Mouse (Mus musculus) limb, embryonic 13.5 days (tissue): ENCODE data around the gene Srd5a2. TPM values are rescaled to one million over a fixed set of nuclear protein-coding genes. Genes with fewer than 3 reads are reported as not detected.

Experiments
- ATAC-seq: fragments of 200-750 bp; cut with Nextera tagmentation; 2 replicates; pipeline ENCODE4 v1.8.0; 2017; ENCODE audit warnings: low read depth, moderate number of reproducible peaks, moderate TSS enrichment; ENCODE audit not compliant: low FRiP score
- H3K27ac ChIP-seq: fragments of 300-500 bp; sonication (generic); 2 replicates; pipeline ENCODE4 v1.5.1; 2015; ENCODE audit warnings: inconsistent platforms, mild to moderate bottlenecking, moderate library complexity
- H3K27me3 ChIP-seq: fragments of 300-500 bp; sonication (generic); 2 replicates; pipeline ENCODE4 v1.6.1; 2015; ENCODE audit warnings: mild to moderate bottlenecking, inconsistent platforms
- H3K36me3 ChIP-seq: fragments of 300-500 bp; sonication (generic); 2 replicates; pipeline ENCODE4 v1.6.1; 2015; ENCODE audit warnings: inconsistent platforms, mild to moderate bottlenecking, moderate library complexity
- H3K4me1 ChIP-seq: fragments of 300-500 bp; sonication (generic); 2 replicates; pipeline ENCODE4 v1.6.1; 2015; ENCODE audit warnings: inconsistent platforms
- H3K4me2 ChIP-seq: fragments of 300-500 bp; sonication (generic); replicated peaks from 2 replicates; pipeline ENCODE4 v1.6.1; 2015; ENCODE audit warnings: inconsistent platforms, mild to moderate bottlenecking, moderate library complexity
- H3K4me3 ChIP-seq: fragments of 300-500 bp; sonication (generic); 2 replicates; pipeline ENCODE4 v1.5.1; 2015; ENCODE audit warnings: moderate library complexity, mild to moderate bottlenecking, inconsistent platforms
- H3K9ac ChIP-seq: fragments of 300-500 bp; sonication (generic); 2 replicates; pipeline ENCODE4 v1.6.1; 2015; ENCODE audit warnings: mild to moderate bottlenecking, inconsistent platforms
- H3K9me3 ChIP-seq: fragments of 300-500 bp; sonication (generic); 2 replicates; pipeline ENCODE4 v1.6.1; 2016; ENCODE audit warnings: inconsistent platforms
- WGBS: fragments of 180-500 bp; shearing (Covaris S2); methylation state at CpG from one replicate; pipeline ENCODE4 v1.1.7; 2015; 5-methylcytosine and 5-hydroxymethylcytosine counted together
- polyA plus RNA-seq: library from polyadenylated mRNA; unstranded; fragments of >200 nt; fragmentation: Nextera tagmentation; extraction: Ambion mirVana; gene quantifications from 2 replicates; pipeline ENCODE4 v1.2.1, GENCODE M21; 2015

The Srd5a2 gene
- polyA plus RNA-seq, 1 experiment from 2014 or later: 2.5 TPM

GRCm38 (mm10) chr17:74018281-74018680 lies 29.4 kb downstream of the Srd5a2 start:
- no peak overlapping the region for H3K9ac ChIP-seq
- no peaks in the 10 kb centered on the region for H3K27me3 ChIP-seq
- H3K4me1 ChIP-seq: no peaks in the 10 kb centered on the region
- no peak overlapping the region for H3K27ac ChIP-seq
- no peak overlapping the region for H3K4me2 ChIP-seq
- WGBS: 78% methylated on average over 4 of the region's 4 CpGs
- ATAC-seq: no peak
- H3K4me3 ChIP-seq: no peak overlapping the region
- H3K36me3 ChIP-seq: no peaks in the 10 kb centered on the region
- H3K9me3 ChIP-seq: no peaks in the 10 kb centered on the region

DNA sequence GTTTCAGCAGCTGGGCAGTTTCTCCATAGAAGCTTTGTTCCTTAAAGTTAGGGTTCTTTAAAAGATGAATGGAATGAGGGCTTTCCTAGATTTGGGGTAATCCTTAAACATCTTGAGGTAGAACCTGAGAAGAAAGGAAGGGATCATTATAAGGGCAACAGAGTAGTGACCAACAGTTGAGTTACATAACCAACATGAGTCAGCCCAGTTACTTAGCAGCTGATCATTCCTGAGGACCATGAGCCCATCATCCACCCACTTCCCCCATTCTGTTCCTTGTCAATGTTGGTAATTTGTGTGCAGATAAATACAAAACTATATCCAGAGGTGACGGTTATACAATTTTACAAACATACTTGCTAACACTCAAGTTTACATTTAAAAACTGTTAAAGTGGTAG lies 30.1 kb downstream of the Srd5a2 start:
- Histone ChIP-seq H3K36me3 (no peaks in the 10 kb centered on the region), H3K4me1 (no peaks in the 10 kb centered on the region), H3K27me3 (no peaks in the 10 kb centered on the region), H3K27ac (no peak overlapping the region), H3K9me3 (no peaks in the 10 kb centered on the region), H3K9ac (no peak overlapping the region), H3K4me3 (no peak overlapping the region), H3K4me2 (no peak overlapping the region)
- 90% methylated on average over 1 of the region's 1 CpGs for WGBS
- no peak for ATAC-seq

GRCm38 (mm10) chr17:74015128-74015527 lies 32.6 kb downstream of the Srd5a2 start:
- H3K9me3 ChIP-seq: no peaks in the 10 kb centered on the region
- WGBS: 83% methylated on average over 6 of the region's 6 CpGs
- H3K27ac ChIP-seq: no peak overlapping the region
- no peaks in the 10 kb centered on the region for H3K36me3 ChIP-seq
- no peak overlapping the region for H3K4me2 ChIP-seq
- H3K27me3 ChIP-seq: no peaks in the 10 kb centered on the region
- no peak overlapping the region for H3K4me3 ChIP-seq
- ATAC-seq: no peak
- H3K4me1 ChIP-seq: no peaks in the 10 kb centered on the region
- no peak overlapping the region for H3K9ac ChIP-seq

DNA sequence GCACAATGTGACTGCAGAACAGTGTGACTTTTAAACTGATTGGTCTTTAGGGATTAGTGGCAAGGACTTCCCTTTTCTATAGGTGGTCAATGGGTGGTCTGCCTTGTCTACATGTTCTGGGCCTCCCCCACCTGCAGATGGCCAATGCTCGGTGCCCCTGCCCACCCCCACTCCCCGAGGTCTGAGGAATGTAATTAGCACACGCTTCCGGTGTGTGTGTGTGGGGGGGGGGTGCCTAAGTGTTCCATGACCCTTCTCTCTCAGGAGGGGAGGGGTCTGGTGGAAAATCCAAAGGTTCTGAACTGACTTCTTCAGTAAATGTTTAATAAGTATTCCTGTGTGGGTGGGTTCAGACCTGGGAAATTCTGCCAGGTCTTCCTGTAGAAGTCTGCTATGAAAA lies 39.0 kb downstream of the Srd5a2 start:
- no peak overlapping the region for H3K27ac ChIP-seq
- no peaks in the 10 kb centered on the region for H3K36me3 ChIP-seq
- no peak overlapping the region for H3K4me3 ChIP-seq
- no peaks in the 10 kb centered on the region for H3K27me3 ChIP-seq
- no peaks in the 10 kb centered on the region; the same call in 1 of the 2 replicates for H3K4me1 ChIP-seq
- no peak for ATAC-seq
- H3K9ac ChIP-seq: no peak overlapping the region
- no peak overlapping the region for H3K4me2 ChIP-seq
- 20% methylated on average over 4 of the region's 4 CpGs for WGBS
- H3K9me3 ChIP-seq: no peaks in the 10 kb centered on the region

- WGBS: 28% methylated on average over 8 of the region's 8 CpGs
- H3K4me3 ChIP-seq: no peak overlapping the region
- H3K27ac ChIP-seq: no peak overlapping the region
- H3K9me3 ChIP-seq: no peaks in the 10 kb centered on the region
- no peak overlapping the region for H3K9ac ChIP-seq
- no peak overlapping the region for H3K4me2 ChIP-seq
- H3K27me3 ChIP-seq: no peaks in the 10 kb centered on the region
- H3K36me3 ChIP-seq: no peaks in the 10 kb centered on the region
- no peak for ATAC-seq
- H3K4me1 ChIP-seq: no peaks in the 10 kb centered on the region; the same call in 1 of the 2 replicates
Observed at GRCm38 (mm10) chr17:74007001-74007400, 40.7 kb downstream of the Srd5a2 start.

DNA sequence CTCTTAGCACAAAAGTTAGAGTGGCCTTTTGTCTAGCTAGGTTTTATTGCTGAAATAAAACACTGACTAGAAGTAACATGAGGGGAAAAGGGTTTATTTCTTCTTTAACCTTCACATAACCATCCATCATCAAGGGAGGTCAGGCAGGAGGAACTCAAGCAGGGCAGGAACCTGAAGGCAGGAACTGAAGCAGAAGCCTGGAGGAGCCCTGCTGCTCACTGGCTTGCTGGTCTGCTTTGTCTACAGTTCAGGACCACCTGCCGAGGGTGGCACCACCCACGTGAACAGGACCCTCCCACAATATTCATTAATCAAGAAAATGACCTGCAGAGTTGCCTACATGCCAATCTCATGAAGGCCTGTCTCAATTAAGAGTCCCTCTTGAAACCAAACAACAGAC lies 45.3 kb downstream of the Srd5a2 start:
- H3K9me3 ChIP-seq: no peaks in the 10 kb centered on the region
- no peak overlapping the region for H3K9ac ChIP-seq
- H3K27ac ChIP-seq: no peak overlapping the region
- H3K27me3 ChIP-seq: no peaks in the 10 kb centered on the region
- no peak overlapping the region for H3K4me3 ChIP-seq
- ATAC-seq: no peak
- H3K36me3 ChIP-seq: no peaks in the 10 kb centered on the region
- H3K4me2 ChIP-seq: no peak overlapping the region
- WGBS: 88% methylated on average over 2 of the region's 2 CpGs
- H3K4me1 ChIP-seq: no peaks in the 10 kb centered on the region

GRCm38 (mm10) chr17:73995907-73996645 lies 51.6 kb downstream of the Srd5a2 start:
- no peak overlapping the region for H3K27ac ChIP-seq
- H3K4me1 ChIP-seq: no peaks in the 10 kb centered on the region
- H3K9ac ChIP-seq: no peak overlapping the region
- no peaks in the 10 kb centered on the region for H3K9me3 ChIP-seq
- H3K4me2 ChIP-seq: no peak overlapping the region
- H3K36me3 ChIP-seq: no peaks in the 10 kb centered on the region
- 88% methylated on average over 13 of the region's 13 CpGs for WGBS
- no peak overlapping the region for H3K4me3 ChIP-seq
- H3K27me3 ChIP-seq: no peaks in the 10 kb centered on the region
- no peak for ATAC-seq

GRCm38 (mm10) chr17:73991264-73991663 lies 56.5 kb downstream of the Srd5a2 start:
- H3K4me2 ChIP-seq: no peak overlapping the region
- H3K9me3 ChIP-seq: no peaks in the 10 kb centered on the region
- H3K9ac ChIP-seq: no peak overlapping the region
- no peak overlapping the region for H3K4me3 ChIP-seq
- H3K4me1 ChIP-seq: no peaks in the 10 kb centered on the region
- no peaks in the 10 kb centered on the region for H3K36me3 ChIP-seq
- ATAC-seq: no peak
- no peaks in the 10 kb centered on the region for H3K27me3 ChIP-seq
- H3K27ac ChIP-seq: no peak overlapping the region
- 92% methylated on average over 4 of the region's 4 CpGs for WGBS

DNA sequence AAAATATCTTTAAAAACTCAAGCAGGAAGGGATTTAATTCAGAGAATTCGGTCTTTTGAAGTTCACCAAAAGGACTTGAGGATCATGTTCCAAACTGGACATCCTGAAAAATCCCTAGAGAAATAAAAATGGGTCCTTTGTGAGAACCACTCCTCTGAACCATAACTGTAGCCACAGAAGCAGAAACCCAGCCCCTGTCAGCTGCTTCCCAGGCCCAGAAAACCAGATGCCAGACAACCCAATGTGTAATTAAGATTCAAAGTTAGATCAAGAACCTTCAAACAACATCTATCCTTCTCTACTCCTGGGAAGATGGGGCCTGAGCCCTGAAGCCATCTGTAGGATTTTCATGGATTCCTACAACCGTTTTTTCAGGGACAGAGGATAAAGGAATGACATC lies 61.1 kb downstream of the Srd5a2 start:
- WGBS: 79% methylated on average over 2 of the region's 2 CpGs
- Histone ChIP-seq H3K36me3 (no peaks in the 10 kb centered on the region), H3K4me1 (peaks cover 11% of the 10 kb centered on the region), H3K27me3 (no peaks in the 10 kb centered on the region), H3K27ac (no peak overlapping the region), H3K9me3 (no peaks in the 10 kb centered on the region), H3K4me3 (no peak overlapping the region), H3K9ac (no peak overlapping the region), H3K4me2 (no peak overlapping the region)
- ATAC-seq: no peak

DNA sequence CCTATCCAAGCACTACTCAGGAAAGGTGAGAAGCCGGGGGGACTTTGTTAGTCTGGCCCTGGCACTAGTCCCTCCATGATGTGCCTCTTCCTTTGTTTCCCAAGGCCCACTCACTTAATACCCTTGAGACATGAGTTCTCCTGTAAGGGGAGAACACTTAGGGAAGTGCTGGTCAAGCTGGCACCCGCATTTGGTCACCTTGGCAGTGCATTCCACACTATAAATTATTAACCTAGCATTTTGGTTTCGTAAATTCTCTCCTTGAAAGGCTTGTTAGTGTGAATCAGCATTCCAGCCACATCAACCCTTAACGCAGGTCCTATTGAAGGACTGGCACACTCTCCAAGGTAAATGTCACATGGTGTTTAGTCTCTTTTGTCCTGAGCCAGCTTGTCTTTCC lies 61.8 kb downstream of the Srd5a2 start:
- H3K36me3 ChIP-seq: no peaks in the 10 kb centered on the region
- no peaks in the 10 kb centered on the region for H3K9me3 ChIP-seq
- peaks cover 11% of the 10 kb centered on the region for H3K4me1 ChIP-seq
- H3K27ac ChIP-seq: no peak overlapping the region
- H3K4me2 ChIP-seq: no peak overlapping the region
- H3K9ac ChIP-seq: no peak overlapping the region
- 91% methylated on average over 4 of the region's 4 CpGs for WGBS
- H3K4me3 ChIP-seq: no peak overlapping the region
- ATAC-seq: no peak
- no peaks in the 10 kb centered on the region for H3K27me3 ChIP-seq

DNA sequence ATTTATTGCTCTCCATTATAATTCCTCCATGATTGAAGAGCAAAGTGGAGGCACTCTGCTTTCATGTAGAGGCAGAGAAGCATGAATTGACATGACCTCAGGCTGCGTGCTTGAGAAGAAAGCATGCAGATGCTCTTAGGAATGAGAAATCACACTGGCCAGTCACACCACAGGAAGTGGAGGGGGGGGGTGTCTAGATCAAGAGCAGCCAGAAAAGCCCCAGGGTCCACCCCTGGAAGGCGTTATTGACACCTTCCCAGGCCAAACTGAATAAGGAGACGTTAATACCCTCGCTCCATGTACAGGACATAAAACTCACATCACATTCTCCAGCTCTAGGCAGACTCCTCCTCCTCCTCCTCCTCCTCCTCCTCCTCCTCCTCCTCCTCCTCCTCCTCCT lies 63.2 kb downstream of the Srd5a2 start:
- H3K27ac ChIP-seq: no peak overlapping the region; the same call in 1 of the 2 replicates
- no peaks in the 10 kb centered on the region for H3K27me3 ChIP-seq
- H3K36me3 ChIP-seq: no peaks in the 10 kb centered on the region
- ATAC-seq: peak; percentile 32; the same call in 1 of the 2 replicates
- WGBS: 5% methylated on average over 4 of the region's 4 CpGs
- H3K9ac ChIP-seq: no peak overlapping the region
- peaks cover 11% of the 10 kb centered on the region for H3K4me1 ChIP-seq
- no peak overlapping the region for H3K4me3 ChIP-seq
- H3K9me3 ChIP-seq: no peaks in the 10 kb centered on the region
- H3K4me2 ChIP-seq: no peak overlapping the region

DNA sequence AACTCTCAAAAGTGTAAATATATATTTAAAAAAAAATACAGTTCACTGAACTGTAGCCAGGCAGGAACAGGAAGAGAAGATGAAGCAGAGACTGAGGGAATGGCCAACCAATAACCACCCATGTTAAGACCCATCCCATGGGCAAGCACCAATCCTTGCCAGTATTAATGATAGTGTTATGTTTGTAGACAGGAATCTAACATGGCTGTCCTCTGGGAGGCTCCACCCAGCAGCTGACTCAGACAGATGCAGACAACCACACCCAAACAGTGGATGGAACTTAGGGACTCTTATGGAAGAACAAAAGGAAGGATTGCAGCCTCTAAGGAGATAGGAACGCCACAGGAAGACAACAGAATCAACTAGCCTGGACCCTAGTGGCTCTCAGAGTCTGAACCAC lies 64.8 kb downstream of the Srd5a2 start:
- Histone ChIP-seq H3K27me3 (no peaks in the 10 kb centered on the region), H3K4me3 (no peak overlapping the region), H3K4me1 (peaks cover 11% of the 10 kb centered on the region), H3K36me3 (no peaks in the 10 kb centered on the region), H3K9ac (no peak overlapping the region), H3K4me2 (no peak overlapping the region), H3K27ac (no peak overlapping the region), H3K9me3 (no peaks in the 10 kb centered on the region)
- 92% methylated on average over 1 of the region's 1 CpGs for WGBS
- no peak for ATAC-seq

DNA sequence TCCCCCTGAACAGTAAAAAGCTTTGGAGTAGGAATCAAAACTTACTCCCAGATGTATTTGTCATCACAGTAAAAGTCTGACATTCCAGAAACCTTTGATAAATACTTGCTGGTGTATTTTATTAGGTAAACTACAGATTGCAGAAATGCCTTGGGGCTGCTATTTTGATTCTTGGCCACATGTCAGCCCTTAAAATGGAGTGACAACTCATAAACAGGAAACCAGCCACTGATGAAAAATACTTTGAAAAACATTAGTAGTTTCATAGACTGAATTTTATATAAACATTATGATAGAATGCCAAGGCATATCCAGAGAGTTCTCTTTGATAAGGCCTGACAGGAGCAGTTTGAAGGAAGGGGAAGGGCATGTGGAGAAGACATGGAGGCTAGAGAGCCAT lies 71.7 kb downstream of the Srd5a2 start:
- Histone ChIP-seq H3K9me3 (no peaks in the 10 kb centered on the region), H3K4me3 (no peak overlapping the region), H3K4me1 (no peaks in the 10 kb centered on the region), H3K27me3 (no peaks in the 10 kb centered on the region), H3K36me3 (no peaks in the 10 kb centered on the region), H3K4me2 (no peak overlapping the region), H3K27ac (no peak overlapping the region), H3K9ac (no peak overlapping the region)
- no peak for ATAC-seq
